Mouse (Mus musculus): ENCODE data around the gene Lrrfip1. TPM values are rescaled to one million over a fixed set of nuclear protein-coding genes. Genes with fewer than 3 reads are reported as not detected.

Gene Lrrfip1
- polyA plus RNA-seq, 1 experiment: 13.8 TPM

Other genes with a start within 250 kb of the Lrrfip1 start
- gene Col6a3, start 154.8 kb upstream of the Lrrfip1 start, polyA plus RNA-seq (2012; ENCODE audit: insufficient read depth, insufficient read length, missing spikeins): 18.7 and 28.2 TPM in 2 replicates
- gene Mlph, start 83.7 kb upstream of the Lrrfip1 start, polyA plus RNA-seq (2012; ENCODE audit: insufficient read depth, insufficient read length, missing spikeins): 1.1 and 1.3 TPM in 2 replicates
- gene Prlh, start 45.6 kb upstream of the Lrrfip1 start, polyA plus RNA-seq (2012; ENCODE audit: insufficient read depth, insufficient read length, missing spikeins): not detected in 2 replicates
- not detected in 2 replicates for gene Rab17, start 29.1 kb upstream of the Lrrfip1 start, polyA plus RNA-seq (2012; ENCODE audit: insufficient read depth, insufficient read length, missing spikeins)
- gene Rbm44, start 146.4 kb downstream of the Lrrfip1 start, polyA plus RNA-seq (2012; ENCODE audit: insufficient read depth, insufficient read length, missing spikeins): not detected in 2 replicates
- gene Ramp1, start 181.1 kb downstream of the Lrrfip1 start, polyA plus RNA-seq (2012; ENCODE audit: insufficient read depth, insufficient read length, missing spikeins): 1.5 and 2.8 TPM in 2 replicates